Mouse (Mus musculus): ENCODE measurements around the gene Coro1c.

GRCm38 (mm10) chr5:113812638-113813037 is 95.9 kb downstream of the Coro1c start:
- TF ChIP-seq GATA1 (IDR thresholded peaks at IDR 0.05; ENCODE audit: borderline replicate concordance, low read length) (no peak), FLI1 (IDR thresholded peaks at IDR 0.05; ENCODE audit: low read length) (no peak)

Data from megakaryocyte, embryonic 14.5 days (primary cell).